Mouse (Mus musculus) E14TG2a.4 (cell line): ENCODE data around the gene Aldh2.

ENCODE experiments used
- CTCF ChIP-seq: conservative IDR thresholded peaks from 2 replicates; pipeline ENCODE4 v1.5.1; 2014; ENCODE audit warnings: low read length
- NANOG ChIP-seq: IDR thresholded peaks from 2 replicates; pipeline ENCODE4 v1.6.1; 2014; ENCODE audit warnings: borderline replicate concordance, low read length, mixed read lengths

DNA sequence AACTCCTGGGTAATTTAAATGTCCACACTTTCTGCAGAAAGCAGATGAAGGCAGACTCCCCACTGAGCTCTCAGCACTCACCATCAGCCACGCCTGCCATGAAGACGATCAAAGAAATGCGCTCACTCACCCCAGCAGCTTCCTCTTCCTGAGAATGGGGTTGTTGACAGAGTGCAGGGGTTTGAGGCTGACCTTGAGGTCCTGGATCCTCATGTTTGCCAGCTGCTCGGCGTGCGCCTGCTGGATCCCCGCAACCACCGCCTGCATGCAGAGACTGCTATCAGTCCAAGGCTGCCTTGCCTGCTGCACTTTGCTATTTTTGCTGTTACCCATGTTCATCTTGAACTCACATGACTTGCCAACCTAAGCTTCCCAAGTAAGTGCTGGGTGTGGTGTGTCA lies 66.7 kb downstream of the Aldh2 start:
- TF ChIP-seq NANOG (peak; percentile 47; the same call in 1 of the 2 replicates), CTCF (no peak)
